Mouse (Mus musculus): ENCODE measurements around the gene Irf9.

- TF ChIP-seq JUND (conservative IDR thresholded peaks at IDR 0.05; ENCODE audit: low read depth, low read length): no peak
- TF ChIP-seq RAD21 (IDR thresholded peaks at IDR 0.05; ENCODE audit: low read depth, low read length): no peak
- TF ChIP-seq MEF2A (IDR thresholded peaks at IDR 0.05; ENCODE audit: borderline replicate concordance, low read depth, low read length): no peak
- no peak for TF ChIP-seq TCF12 (IDR thresholded peaks at IDR 0.05; ENCODE audit: low read depth, low read length)
- no peak for TF ChIP-seq MAX (IDR thresholded peaks at IDR 0.05; ENCODE audit: low read length)
- no peak for TF ChIP-seq CTCF (conservative IDR thresholded peaks at IDR 0.05 in 1 of 2, IDR thresholded peaks at IDR 0.05 in 1 of 2; ENCODE audit: low read depth in 2 of 2, low read length in 2 of 2)
- TF ChIP-seq TBP (conservative IDR thresholded peaks at IDR 0.05; ENCODE audit: low read depth, low read length): no peak
- TF ChIP-seq EP300 (IDR thresholded peaks at IDR 0.05; ENCODE audit: low read length): no peak
- no peak for TF ChIP-seq ELF1 (IDR thresholded peaks at IDR 0.05; ENCODE audit: low read depth, low read length)
- no peak for TF ChIP-seq E2F4 (IDR thresholded peaks at IDR 0.05; ENCODE audit: insufficient replicate concordance, low read depth, low read length)
- TF ChIP-seq USF1 (IDR thresholded peaks at IDR 0.05; ENCODE audit: low read depth, low read length): no peak
- no peak for TF ChIP-seq BHLHE40 (IDR thresholded peaks at IDR 0.05; ENCODE audit: low read depth, low read length)
- no peak for TF ChIP-seq MAFK (IDR thresholded peaks at IDR 0.05; ENCODE audit: insufficient replicate concordance, low read length)
- no peak for TF ChIP-seq SIN3A (IDR thresholded peaks at IDR 0.05; ENCODE audit: low read length)
Observed at GRCm38 (mm10) chr14:55585566-55585960, 17.8 kb upstream of the Irf9 start.

Measured in CH12.LX (cell line).